Mouse (Mus musculus) adrenal gland (tissue): ENCODE measurements around the gene Prex1.

Source experiments
- intact Hi-C: fragments of 180-260 bp; cut with DNase I; formaldehyde crosslinking; loops from one replicate; pipeline ENCODE4 v1.15.1; 2025

Prex1 gene

DNA sequence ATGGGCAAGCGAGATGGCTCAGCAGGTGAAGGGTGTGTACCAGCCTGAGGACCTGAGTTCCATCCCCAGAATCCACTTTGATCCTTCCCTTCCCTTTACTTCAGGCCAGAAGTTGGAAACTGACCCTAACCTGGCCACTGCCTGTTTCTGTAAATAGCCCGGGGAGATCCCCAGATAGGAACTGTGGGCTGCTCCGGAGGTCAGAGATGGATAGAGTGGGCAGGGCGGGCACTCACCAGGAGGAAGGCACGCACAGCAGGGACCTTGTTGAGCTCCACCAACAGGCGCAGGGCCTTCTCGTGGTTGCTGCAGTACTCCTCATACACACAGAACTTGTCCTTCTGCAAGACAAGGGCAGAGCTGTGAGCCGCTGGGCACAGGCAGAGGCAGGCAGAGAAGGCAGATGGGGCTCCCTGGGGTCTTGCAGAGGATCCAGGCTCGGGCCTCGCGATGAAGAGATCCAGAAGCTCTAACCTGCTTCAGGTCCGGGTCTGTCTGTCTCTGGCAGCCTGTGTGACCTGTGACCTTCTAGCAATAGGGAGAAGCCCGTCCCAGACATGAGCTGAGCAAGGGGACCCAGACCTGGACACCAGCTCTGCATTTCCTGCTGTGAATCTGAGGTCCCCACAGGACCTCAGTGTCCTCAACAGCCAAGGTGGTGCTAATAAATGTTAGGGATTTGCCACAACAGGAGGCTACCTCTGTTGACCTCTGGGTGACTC lies 75.4 kb downstream of the Prex1 start:
- intact Hi-C loops = no loop called here

DNA sequence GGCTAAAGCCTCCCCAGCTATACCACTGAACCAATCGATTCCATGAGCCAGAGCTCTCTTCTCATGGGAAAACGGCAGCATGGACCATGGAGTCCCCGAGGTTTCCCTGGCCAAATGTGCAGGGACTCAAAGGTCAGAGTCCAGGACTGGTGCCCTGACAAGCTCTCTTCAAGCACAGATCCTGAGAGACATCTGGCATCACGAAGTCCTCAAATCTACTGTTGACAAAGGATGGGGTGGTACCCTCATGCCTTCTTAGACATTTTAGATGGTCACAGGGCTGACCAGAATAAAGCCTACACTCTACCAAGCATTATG lies 76.0 kb downstream of the Prex1 start:
- intact Hi-C loops = no loop called here

DNA sequence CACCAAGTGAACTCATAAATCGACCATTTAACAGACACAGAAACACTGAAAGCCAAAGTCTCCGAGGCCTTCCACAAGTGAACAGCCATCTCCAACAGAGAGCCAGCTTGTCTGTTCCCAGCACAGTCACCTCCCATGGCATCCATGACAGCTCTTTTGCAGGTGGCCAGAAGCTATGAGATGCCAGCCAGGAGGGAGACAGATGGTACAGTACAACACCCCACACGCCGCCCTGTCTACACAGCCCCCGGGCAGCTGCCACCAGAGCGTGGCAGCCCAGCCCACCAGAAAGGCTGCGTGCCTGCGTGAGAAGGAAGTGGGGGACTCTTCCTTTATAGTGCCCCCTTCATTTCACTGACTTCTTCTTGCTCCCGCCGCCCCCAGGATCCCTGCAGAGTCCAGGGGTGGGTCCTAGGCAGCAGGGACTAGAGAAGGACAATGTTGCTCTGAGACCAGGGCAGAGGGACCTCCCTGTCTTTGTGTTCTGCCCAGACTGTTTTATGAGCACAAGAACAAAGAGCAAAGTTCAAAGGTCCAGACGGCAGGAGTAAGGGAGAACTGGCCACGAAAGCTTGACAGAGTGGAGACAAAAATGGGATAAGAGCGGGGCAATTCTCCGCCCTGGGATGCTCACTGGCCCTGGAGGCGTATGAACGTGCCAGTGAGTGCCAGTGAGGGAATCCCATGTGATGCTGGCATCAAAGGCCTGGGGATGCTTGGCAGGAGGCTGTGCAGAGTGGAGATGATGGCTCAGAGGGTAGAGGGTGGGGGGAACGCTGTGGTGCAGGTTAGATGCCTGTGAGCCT lies 76.6 kb downstream of the Prex1 start:
- intact Hi-C loops = no loop called here

DNA sequence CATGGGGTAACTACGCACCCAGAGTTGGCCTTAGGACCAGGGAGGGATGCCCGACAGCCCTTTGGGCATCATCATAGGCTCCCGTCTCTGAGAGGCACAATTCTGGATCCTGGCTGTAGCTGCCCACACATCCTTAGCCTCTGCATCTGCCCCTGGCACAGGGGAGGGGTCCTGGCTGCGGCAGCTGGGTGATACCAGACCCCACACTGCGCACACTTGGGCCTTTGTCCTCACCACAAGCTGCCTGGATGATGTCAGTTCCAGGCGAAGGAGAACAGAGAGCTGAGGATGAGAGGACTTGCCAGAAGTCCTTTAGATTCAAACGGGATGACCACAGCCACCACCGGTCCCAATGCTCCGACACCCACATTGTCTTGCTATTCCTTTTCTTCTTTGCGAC lies 78.1 kb downstream of the Prex1 start:
- intact Hi-C loops = no loop called here

DNA sequence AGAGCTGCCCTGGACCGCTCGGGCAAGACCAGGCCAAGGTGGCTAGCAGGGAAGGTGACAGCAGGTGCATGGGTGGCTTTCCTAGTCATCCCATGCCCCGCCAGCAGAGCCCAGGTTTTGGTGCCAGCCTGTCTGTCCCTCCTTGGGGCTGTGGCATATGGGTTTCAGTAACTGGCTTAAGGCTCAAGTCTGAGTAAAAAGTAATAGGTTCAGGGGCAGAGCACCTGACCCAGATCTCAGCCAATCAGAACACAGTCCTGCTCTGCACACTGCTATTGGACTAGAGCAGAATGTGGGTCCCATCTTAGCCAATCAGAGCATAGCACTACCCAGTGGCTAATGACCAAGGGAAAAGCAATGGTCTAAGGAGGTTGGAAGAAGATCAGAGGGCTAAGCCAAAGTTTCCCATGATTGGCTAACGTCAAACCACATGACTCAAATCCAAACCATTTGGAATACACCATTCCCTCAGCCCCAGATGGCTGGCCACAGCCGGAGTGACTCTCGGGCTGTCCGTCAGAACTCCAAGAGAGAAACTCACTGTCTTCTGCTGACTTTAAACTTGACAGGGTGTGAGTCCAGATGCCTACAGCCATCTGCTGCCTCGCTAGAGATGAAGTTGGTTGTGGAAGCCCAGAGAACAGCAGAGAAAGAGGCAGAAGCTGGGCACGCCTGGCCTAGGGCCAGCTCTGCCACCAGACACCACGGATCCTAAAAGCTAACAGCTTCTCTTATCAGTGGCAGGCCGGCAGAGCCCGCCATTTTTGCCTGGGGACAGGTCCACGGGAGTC lies 80.9 kb downstream of the Prex1 start:
- intact Hi-C loops = no loop called here

DNA sequence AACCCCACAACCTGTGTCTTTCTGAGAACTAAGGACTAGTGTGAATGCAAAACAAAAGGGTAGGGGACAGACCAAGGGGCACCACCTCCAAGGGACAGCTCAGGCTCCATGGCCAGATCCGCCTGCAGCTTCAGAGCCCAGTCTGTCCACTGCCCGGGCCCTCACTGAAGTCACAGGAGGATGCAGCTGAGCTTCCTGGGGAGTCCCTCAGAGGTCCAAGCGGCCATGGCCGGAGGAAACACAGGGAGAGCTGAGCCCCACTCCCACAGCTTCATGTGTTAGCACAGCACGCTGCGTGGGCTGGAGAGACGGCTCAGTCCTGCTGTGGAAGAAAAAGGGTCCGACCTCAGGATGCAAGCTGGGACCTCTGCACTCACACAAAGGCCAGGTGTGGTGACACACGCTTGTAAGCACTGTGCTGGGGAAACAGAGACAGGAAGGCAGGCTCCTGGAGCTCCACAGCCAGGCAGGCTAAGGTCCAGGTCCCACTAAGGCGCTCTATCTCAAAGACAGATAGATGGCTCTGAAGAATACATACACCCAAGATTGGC lies 81.9 kb downstream of the Prex1 start:
- intact Hi-C loops = no loop called here

DNA sequence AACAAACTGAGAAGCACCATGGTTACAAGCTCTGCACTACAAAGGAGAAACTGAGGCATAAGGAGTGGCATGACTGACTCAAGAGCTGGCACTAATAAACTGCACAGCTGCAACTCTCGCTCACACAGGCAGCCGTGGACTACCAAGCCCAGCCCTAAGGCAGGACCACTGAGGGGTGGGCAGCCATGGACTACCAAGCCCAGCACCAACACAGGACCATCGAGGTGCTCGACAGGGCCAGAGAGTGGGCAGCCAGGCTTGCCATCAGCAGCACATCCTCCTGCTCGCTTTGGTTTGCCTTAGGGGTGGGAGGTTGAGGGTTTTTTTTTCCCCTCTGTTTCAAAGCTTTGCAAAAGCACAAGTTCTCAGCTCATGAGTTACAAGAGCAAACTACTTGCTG lies 82.4 kb downstream of the Prex1 start:
- intact Hi-C loops = no loop called here

DNA sequence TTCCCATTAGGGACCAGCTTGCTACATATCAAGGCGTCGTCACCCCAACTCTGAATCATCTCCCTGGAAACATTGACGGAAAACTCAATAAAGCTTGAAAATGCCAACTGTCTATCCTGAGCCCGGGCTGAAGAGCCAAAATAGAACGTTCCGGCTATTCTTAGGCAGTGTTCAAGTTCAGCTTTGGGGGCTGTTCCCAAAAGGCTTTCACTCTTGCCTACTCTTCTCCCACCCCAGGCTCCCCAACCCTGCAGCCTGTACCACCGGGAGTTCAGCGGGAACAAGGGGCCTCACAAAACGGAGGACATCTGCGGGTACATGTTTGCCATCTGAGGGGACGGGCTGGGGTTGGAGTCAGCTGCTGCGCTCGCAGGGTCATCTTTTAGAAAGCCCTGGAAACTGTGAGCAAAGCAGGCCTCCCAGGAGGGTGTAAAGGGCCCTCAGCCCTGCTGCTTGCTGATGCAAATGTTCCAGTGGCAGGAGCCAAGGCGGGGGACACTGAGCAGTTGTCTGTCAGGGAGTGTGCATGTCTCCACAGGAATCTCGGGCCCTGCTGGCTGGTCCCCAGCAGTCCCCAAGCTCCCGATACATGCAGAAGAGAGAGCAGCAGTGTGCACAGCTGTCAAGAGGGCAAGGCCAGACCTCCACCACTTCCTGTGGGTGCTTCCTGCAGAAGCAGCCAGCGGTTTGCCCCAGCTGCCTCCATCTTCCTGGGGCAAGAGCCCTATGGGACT lies 83.5 kb downstream of the Prex1 start:
- intact Hi-C loops = no loop called here

DNA sequence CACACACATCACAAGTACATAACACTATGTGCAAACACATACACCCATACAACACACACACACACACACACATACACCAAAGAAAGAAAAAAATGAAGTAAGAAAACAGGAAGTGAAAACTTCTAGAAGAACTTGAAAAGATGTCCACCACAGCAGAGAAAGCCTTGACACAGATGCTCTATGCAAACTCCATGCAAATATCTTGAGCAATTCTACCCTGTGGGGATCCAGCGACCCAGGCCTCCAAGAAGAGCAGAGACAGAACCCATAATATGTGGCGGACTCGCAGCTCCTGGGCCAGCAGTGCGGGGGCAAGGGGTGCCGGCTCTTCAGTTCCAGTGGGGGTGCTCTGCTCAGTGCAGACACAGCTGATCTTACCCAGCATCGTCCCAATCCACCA lies 86.1 kb downstream of the Prex1 start:
- intact Hi-C loops = no loop called here

DNA sequence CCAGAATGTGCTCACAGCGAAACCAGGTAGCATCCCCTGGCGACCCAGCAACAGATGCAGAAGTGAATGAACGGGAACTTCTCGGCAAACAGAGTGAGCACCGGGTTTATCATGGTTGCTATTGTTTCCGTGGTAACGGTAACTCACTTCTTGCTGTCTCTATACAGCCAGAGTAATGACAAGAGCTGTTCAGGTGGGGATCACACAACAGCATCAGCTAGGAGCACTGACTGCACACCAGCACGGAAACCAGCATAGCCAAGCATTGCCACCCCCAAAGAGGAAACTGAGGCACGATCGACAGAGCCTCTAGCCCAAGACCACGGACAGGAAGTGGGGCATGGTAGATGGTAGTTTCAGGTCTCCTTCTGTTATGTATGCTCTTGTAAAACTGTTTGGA lies 88.4 kb downstream of the Prex1 start:
- intact Hi-C loops = no loop called here

DNA sequence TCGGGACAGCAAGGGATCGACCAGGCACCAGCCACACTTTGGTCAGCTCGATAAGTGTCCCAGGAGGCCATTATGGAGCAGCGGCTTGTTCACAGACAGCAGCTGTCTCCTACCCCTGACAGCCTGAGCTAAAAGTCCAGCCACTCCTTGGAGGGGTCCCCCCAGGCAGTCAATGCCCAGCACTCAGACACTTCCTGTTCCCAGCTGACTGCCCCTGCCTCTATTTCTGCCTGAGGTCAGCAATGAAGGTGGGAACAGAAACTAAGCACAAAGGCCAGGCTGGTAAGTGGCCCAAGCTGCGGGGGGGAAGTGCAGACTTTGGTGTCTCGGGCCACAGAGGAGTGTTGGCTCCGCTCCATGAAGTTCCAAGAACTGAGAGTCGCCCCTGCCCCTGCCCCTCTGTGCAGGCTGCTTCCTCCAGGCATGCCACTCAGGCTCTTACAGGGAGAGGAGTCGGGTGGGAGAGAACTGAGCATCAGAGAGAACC lies 90.5 kb downstream of the Prex1 start:
- intact Hi-C loops = no loop called here

DNA sequence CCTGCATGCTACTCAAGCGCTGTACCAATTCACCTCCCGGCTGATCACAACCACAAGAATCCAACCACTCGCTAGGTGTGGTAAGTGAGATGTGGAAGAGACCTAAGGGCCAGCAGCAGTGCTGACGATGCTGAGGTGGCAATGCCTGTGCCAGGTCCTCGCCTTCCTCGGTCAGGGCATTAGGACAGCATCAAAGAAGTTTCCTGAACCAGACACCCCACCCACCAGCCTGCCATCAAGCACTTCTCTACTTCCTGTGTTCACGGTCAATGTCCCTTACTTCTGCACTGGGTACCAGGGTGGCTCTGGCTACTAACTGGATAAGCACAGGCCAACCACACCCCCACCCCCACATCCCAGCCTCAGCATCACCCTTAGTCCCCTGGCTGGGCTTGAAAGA lies 91.0 kb downstream of the Prex1 start:
- intact Hi-C loops = no loop called here

DNA sequence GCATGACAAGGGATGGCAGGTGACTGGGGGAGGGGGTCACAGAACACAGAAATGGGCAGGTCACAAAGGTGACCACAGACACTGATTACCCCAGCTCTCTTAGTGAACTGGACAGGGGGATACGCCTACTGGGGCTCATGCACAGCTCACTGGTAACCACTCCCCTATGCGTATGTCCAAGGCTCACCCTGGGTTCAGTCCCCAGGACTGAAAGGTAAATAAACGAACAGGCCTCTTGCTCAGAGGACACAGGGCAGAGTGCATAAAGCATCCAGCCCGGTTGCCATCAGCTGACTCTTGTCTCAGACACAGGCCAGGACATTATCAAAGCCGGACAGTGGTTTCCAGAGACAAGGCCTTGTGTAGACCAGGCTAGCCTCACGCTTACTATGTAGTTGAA lies 91.6 kb downstream of the Prex1 start:
- intact Hi-C loops = no loop called here

DNA sequence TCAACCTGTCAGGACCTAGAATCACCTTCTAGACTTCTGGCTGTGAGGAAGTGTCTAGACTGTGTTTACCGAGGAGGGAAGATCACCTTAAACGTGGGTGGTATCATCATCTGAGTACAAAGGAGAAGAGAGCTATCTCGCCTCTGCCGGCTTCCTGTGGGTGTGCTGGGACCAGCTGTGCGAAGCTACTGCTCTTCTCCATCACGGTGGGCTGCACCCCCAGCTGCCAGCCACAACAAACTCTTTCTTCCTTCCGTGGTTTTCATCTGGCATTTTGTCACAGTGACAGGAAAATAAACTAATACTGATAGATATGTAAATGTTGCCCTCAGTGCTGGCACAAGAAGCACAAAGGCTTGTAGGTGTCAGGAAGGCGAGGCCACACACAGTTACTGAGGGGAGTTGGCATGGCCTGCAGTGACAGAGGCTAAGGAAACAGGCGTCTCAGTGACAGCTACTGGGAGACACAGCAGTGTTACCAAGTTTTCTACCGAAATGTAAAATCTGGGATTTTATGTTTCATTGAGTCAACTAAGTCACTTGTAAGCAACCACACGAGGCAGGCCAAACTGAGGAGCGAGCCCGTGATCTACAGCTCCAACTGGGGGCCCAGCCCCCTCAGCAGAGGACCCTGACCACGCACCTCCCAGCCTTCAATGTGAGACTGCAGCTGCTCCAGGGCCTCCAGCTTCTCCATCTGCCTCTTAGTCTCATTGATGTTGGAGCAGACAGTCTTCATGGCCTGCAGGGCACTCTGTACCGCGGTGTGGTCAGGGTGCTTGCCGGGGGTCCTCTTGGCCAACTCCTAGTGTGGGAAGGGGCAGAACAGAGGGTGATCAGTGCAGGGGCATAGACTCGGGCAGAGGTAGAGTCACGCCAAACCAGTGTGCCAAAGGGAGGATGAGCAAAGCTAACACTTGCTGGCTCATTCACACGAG lies 92.8 kb downstream of the Prex1 start:
- intact Hi-C loops = no loop called here

DNA sequence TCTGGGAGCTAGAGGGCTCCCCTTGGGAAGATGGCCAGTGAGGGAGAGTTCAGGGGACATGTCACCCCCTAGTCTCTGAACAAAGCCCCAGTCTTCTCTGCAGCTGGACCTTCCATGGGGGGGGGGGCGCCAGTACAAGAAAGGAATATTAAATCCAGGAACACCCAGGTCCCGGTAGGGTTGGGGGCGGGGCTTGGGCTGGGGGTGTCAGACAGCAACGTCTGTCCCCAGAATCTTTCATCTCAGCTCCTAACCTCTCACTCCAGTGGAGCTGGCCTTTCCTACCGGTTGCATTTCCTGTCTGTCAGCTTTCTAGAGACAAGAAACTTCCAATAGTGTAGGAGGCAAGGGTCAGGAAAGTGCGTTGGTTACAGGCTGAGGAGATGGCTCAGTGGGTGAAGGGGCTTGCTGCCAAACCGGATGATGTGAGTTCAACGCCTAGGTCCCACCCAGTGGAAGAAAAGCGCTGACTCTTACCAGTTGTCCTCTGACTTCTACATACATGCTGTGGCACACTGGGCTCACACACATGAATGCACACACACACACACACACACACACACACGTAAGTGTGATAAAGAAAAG lies 93.6 kb downstream of the Prex1 start:
- intact Hi-C loops = no loop called here

DNA sequence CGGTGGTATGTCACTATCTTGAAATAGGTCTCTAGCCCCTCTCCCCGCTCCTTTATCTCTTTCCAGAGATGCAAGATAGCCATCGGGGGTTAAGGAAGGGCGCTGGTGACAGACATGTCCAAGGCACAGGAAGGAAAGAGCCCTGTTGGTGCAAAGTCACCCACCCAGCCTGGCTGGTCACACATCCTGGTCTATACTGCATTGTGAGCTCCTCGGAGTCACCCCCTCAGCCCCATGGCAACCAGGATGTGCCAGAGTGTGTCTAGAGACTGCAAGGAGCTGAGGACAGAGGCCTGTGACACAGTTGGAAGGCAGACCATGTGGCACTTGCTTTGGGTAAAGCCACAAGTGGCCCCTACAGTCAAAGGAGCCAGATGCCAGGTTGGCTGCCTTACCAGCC lies 94.4 kb downstream of the Prex1 start:
- intact Hi-C loops = no loop called here

DNA sequence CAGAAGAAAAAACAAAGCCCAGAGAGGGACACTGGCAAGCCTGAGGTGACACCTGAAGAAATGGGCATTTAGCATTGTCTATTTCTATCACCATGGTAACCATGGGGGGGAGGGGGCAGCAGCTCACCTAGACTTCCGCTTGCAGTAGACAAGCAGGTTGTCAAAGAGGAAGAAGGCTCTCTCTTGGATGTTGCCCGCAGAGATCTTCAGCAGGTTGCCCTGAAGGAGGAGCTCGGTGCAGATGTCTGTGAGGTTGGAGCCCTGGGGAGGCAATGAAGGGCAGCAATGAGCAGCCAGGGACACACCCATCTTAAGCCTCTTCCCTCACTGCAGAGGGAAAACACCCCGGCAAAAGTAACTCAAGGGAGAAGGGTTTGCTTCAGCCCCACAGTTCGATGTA lies 95.9 kb downstream of the Prex1 start:
- intact Hi-C loops = no loop called here

DNA sequence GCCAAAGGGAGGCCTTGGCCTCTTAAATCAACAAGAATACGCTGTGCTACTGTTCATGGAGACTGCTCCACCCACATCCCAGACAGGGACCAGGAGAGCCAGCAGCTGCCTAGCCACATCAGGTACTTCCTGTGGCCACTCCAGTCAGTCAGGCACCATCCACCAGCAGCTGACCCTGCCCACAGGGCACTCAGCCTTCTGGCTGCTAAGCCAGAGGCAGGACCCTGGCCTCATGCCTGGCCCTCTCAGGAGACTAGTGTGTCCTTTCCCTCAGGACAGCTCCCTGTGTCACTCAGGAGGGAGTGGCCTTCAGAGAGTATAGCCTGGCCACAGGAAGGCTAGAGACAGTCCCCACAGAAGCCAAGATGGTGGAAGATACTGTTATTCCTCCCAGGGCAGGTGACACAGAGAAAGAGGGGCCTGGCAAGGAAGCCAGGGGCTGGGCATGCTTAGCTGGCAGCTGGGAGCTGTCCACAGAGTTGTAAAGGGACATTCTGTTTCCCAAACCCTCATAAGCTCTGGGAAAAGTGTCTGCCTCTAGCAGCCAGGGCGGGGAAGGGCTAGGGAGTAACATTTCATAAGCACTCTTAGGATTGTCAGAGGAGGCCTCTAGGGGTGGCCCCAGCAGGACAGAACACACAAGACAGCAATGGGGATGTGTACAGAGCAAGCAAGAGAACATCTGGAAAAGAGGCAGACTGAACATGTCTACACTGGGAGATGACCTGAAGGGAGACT lies 98.1 kb downstream of the Prex1 start:
- intact Hi-C loops = no loop called here

DNA sequence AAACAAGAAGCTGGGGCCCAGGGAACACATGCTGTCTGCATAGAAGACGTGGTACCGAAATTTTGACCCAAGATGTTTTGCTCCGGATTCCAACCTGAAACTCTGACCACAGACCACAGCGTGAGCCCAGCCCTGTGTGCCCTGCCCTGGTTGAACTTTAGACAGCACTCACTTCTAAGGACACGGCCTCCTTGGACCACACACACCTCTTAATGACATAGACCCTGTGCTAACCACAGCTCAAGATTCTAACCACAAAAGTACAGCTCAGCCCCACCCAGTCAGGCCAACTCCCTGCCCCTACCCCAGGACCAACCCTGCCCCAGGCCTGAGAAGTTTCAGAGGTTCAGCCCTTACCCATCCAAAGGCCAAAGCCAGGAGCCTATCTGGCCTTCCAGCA lies 103.4 kb downstream of the Prex1 start:
- intact Hi-C loops = no loop called here
